Mouse (Mus musculus) spleen, adult 2 months (tissue): ENCODE results near the gene Arid1b.

ENCODE experiments used
- CTCF ChIP-seq: fragments of 200-500 bp; IDR thresholded peaks from 2 replicates; pipeline ENCODE4 v1.5.1; 2011; ENCODE audit warnings: mild to moderate bottlenecking, inconsistent platforms; ENCODE audit not compliant: insufficient read depth, insufficient read length, insufficient replicate concordance; ENCODE audit errors: extremely low read depth
- POLR2A ChIP-seq: fragments of 200-500 bp; IDR thresholded peaks from 2 replicates; pipeline ENCODE4 v1.6.1; 2011; ENCODE audit warnings: low read depth, low read length, inconsistent platforms

GRCm38 (mm10) chr17:5194157-5194916 lies 200.2 kb downstream of the Arid1b start:
- TF ChIP-seq CTCF (no peak), POLR2A (no peak)
